Mouse (Mus musculus): Measurements from ENCODE around the gene Atp6v1d. TPM values are rescaled to one million over a fixed set of nuclear protein-coding genes. Genes with fewer than 3 reads are reported as not detected.

The Atp6v1d gene
- total RNA-seq, 2 experiments from 2014 or later: 181 to 190 TPM

- DNase-seq (ENCODE audit: low spot score in 2 of 2): no peak
These were observed 61.4 kb downstream of the Atp6v1d start for GRCm38 (mm10) chr12:78800036-78800435.

DNA sequence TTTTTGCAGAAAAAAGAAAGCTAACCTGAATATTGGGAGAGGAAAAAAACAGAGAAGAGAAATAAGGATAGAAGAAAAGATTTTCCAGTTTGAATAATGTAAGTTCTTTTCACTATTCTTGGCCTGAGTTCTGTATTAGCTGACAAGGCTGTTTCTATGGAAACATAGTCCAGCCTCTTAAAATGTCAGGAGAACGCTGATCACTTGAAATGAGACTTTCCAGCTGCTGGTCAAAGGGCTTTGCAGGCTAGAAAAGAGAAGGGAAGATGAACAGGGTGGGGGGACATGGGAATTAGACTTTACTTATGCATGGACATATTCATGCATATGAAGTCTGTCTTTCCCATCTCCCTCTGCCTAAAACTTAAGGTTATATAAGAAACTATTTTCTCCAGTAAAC lies 67.2 kb downstream of the Atp6v1d start:
- no peak for DNase-seq (ENCODE audit: low spot score in 2 of 2)

DNA sequence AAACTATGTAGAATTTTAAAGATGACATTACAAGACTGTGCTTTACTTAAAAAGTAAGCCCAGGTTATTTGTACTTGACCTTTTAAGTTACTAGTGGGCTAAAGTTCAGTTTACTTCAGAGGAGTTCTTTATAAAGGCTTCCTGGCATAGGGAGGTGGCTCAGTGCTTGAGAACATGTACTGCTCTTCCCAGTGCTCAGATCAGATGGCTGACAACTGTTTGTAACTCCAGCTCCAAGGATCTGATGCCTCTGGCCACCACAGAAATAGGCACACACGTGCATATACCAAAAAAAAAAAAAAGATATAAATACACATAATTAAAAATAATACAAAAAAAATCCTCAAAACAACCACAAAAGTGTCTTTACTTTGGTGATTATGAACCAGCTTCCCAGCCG lies 70.6 kb downstream of the Atp6v1d start:
- DNase-seq (ENCODE audit: low spot score in 2 of 2): no peak

Other genes with a start within 250 kb of the Atp6v1d start
- 1 to 10 TPM; 2.3 to 2.4 TPM for gene Fam71d, start 170.1 kb downstream of the Atp6v1d start, total RNA-seq (2021)
- gene Mpp5, start 112.7 kb downstream of the Atp6v1d start, total RNA-seq (2021): 10 to 100 TPM; 14.6 to 15.4 TPM
- 10 to 100 TPM; 49.4 to 60.6 TPM for gene Eif2s1, start 181 bp upstream of the Atp6v1d start, total RNA-seq (2021)
- under 1 TPM; 0.30 to 0.56 TPM for gene Plek2, start 45.3 kb upstream of the Atp6v1d start, total RNA-seq (2021)
- gene Tmem229b, start 146.0 kb upstream of the Atp6v1d start, total RNA-seq (2021): 10 to 100 TPM; 88.7 to 96.9 TPM
- gene Plekhh1, start 167.5 kb upstream of the Atp6v1d start, total RNA-seq (2021): 1 to 10 TPM; 2.6 to 2.9 TPM
- gene Pigh, start 228.0 kb upstream of the Atp6v1d start, total RNA-seq (2021): 10 to 100 TPM in 1 of 2 experiments, 1 to 10 TPM in 1; 9.9 to 10.8 TPM